Mouse (Mus musculus) lung, postnatal 10 days (tissue): ENCODE measurements at regions not wholly inside any gene's neighbourhood (a gene's known extent, or its start where the extent isn't known, plus 50 kb on each side); places are given as distances from the start of the nearest gene placed in this dataset.
A peak's percentile ranks its signal among the peaks of the same experiment; 100 is the strongest.

ENCODE experiments used
- DNase-seq: peaks from one replicate; pipeline ENCODE4 v3.0.0; 2021

DNA sequence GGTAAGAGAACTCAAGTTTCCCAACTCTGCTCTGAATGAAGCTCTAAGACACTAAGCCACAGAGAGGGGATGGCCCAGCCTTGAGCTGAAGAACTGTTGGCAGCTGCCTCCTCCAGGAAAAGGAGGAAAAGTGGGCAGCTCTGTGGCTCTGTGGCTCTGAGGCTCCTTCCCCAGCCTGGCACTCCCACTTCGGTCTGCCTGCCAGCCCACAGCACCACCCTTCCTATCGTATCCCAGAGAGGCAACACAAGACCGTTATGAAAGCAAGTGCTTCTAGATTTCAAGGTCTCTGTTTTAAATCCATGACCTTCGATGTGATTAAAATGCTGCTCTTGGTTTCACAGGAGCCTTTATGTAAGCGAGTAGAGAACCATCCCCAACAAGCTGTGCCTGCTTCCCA lies 53.5 kb upstream of the Kcna5 start:
- DNase-seq = no peak

DNA sequence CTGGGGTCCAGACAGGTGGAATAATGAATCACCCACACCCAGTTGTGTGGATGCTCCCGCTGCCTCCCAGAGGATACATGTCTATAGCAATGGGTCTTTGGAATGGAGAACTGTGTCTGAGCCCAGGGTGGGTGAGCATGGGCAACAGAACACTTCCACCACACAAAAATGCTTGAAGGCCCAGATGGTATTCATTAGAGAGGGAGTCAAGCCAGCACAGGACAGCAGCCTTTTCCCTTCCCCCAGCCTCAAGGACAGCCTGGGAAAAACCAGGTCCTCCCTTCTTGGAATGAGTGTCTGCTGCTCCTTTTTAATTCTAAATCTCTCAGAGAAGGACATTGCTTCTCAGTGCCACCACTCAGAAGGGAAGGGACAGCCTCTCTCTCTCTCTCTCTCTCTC lies 52.3 kb upstream of the Kcna5 start:
- no peak for DNase-seq

DNA sequence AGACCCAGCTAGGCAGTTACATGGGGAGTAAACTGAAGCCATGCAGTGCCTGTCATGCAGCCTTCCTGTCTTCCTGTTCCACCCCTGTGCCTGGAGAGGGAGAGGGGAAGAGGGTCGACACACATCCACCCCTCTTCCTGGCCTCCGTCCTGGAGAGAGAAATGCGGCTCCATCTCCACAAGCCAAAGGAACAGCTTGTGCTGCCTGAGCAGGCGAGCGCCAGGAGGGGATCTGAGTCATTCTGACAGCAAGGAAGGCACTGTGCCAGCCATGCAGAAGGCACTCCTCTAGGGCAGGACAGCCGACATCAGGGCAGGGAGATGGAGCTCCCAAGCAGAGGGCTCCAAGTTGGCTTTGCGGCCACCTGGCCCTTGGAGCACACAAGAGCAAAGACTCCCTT lies 50.6 kb upstream of the Kcna5 start:
- DNase-seq = peak; percentile 40
